17 mouse cellular contexts compared by ENCODE assay signal in genomic region chr14:121425004-121425793, GRCm38 (mm10). TPM values are rescaled to one million over a fixed set of nuclear protein-coding genes. Genes with fewer than 3 reads are reported as not detected.
DNase-seq lines count a peak whose midpoint lies in the region; ATAC-seq lines count a peak whose summit lies in the region.
"Had no signal": no experiment of that assay in that cellular context is flagged by ENCODE, and none has a peak within 500 bp of the region (broad histone marks: within the 10 kb centered on the region; RNA-seq: fewer than 3 reads in every experiment).

No protein-coding gene starts in this region.

- no peaks in the 10 kb centered on the region for H3K9me3 ChIP-seq in forebrain, embryonic 15.5 days
- H3K9me3 ChIP-seq in forebrain, embryonic 13.5 days (replicated peaks), result peaks cover 13% of the 10 kb centered on the region

- no peak overlapping the region for H3K27ac ChIP-seq in forebrain, embryonic 15.5 days (replicated peaks)
- no peak overlapping the region for H3K27ac ChIP-seq in forebrain, embryonic 13.5 days
- H3K27ac ChIP-seq: embryonic facial prominence, embryonic 13.5 days; forebrain, embryonic 10.5 days; heart, embryonic 13.5 days; limb, embryonic 13.5 days; neural tube, embryonic 13.5 days had no signal

- H3K36me3 ChIP-seq in forebrain, embryonic 15.5 days, result no peaks in the 10 kb centered on the region
- no peaks in the 10 kb centered on the region for H3K36me3 ChIP-seq in forebrain, embryonic 13.5 days (ENCODE audit: poor library complexity, severe bottlenecking)
- H3K36me3 ChIP-seq: embryonic facial prominence, embryonic 13.5 days; forebrain, embryonic 10.5 days; heart, embryonic 13.5 days; limb, embryonic 13.5 days; neural tube, embryonic 13.5 days had no signal

- 0 out of 2 replicates have a peak, but pooled peaks have one; percentile 32 for ATAC-seq in forebrain, embryonic 15.5 days (replicated peaks)
- ATAC-seq in forebrain, embryonic 13.5 days, result no peak
- ATAC-seq: activated CD4-positive, CD25-positive, alpha-beta regulatory T cell, adult 4 months had no signal

- no peaks in the 10 kb centered on the region for H3K4me1 ChIP-seq in forebrain, embryonic 15.5 days
- H3K4me1 ChIP-seq in forebrain, embryonic 13.5 days, result no peaks in the 10 kb centered on the region
- H3K4me1 ChIP-seq: embryonic facial prominence, embryonic 13.5 days; limb, embryonic 13.5 days; neural tube, embryonic 13.5 days had no signal

- H3K4me2 ChIP-seq in forebrain, embryonic 15.5 days (replicated peaks), result no peak overlapping the region
- no peak overlapping the region for H3K4me2 ChIP-seq in forebrain, embryonic 13.5 days
- H3K4me2 ChIP-seq: embryonic facial prominence, embryonic 13.5 days; heart, embryonic 13.5 days; limb, embryonic 13.5 days; neural tube, embryonic 13.5 days had no signal

- H3K9ac ChIP-seq in forebrain, embryonic 15.5 days (replicated peaks), result no peak overlapping the region
- H3K9ac ChIP-seq in forebrain, embryonic 13.5 days, result no peak overlapping the region
- H3K9ac ChIP-seq: embryonic facial prominence, embryonic 13.5 days; heart, embryonic 13.5 days; limb, embryonic 13.5 days; neural tube, embryonic 13.5 days had no signal

- H3K27me3 ChIP-seq in forebrain, embryonic 15.5 days, result no peaks in the 10 kb centered on the region
- H3K27me3 ChIP-seq in forebrain, embryonic 13.5 days, result no peaks in the 10 kb centered on the region
- H3K27me3 ChIP-seq: embryonic facial prominence, embryonic 13.5 days; heart, embryonic 13.5 days; limb, embryonic 13.5 days; neural tube, embryonic 13.5 days had no signal

- peak; percentile 52 for DNase-seq in urinary bladder, postnatal 14 days (ENCODE audit: low spot score)
- DNase-seq in urinary bladder, adult 2 months (ENCODE audit: low spot score), result no peak
- DNase-seq in kidney, postnatal 14 days, result peak; percentile 73
- DNase-seq in cerebellum, adult 8-10 months, result no peak
- no peak for DNase-seq in left cerebral cortex, adult 11 months (ENCODE audit: low spot score)
- no peak for DNase-seq in left cerebral cortex, adult 18-20 months (ENCODE audit: low spot score in 2 of 2)
- DNase-seq: cerebellum, postnatal 36 days; heart, postnatal 4 days; thymus, postnatal 14 days had no signal

- 83% methylated on average over 7 of the region's 7 CpGs for WGBS in forebrain, embryonic 15.5 days
- WGBS in forebrain, embryonic 13.5 days, result 88% methylated on average over 7 of the region's 7 CpGs

- no peak overlapping the region for H3K4me3 ChIP-seq in forebrain, embryonic 15.5 days
- no peak overlapping the region for H3K4me3 ChIP-seq in forebrain, embryonic 13.5 days
- H3K4me3 ChIP-seq: embryonic facial prominence, embryonic 13.5 days; forebrain, embryonic 10.5 days; heart, embryonic 13.5 days; limb, embryonic 13.5 days; neural tube, embryonic 13.5 days had no signal

RNA-seq across cellular contexts. Expression of gene Stk24, which starts 45.4 kb away (rescaled TPM):
- 23.3 and 24.4 TPM in 2 replicates for polyA plus RNA-seq in forebrain, embryonic 15.5 days (2015; fragmentation: Nextera tagmentation; extraction: Ambion mirVana)
- polyA plus RNA-seq in forebrain, embryonic 13.5 days (2015; fragmentation: Nextera tagmentation; extraction: Ambion mirVana), result 24.3 and 26.1 TPM in 2 replicates
- polyA plus RNA-seq in urinary bladder, adult 2 months (2012; rRNA removed), result 60.4 and 67.3 TPM in 2 replicates
- 10 to 100 TPM; 65.3 to 66.0 TPM for total RNA-seq in left cerebral cortex, adult 18-20 months (2021)

Comparison
In these comparisons a context has a peak if more than half of its experiments do, and no peak if none do; other contexts are left out.
1. DNase-seq: peak in urinary bladder, postnatal 14 days (single experiment) and kidney, postnatal 14 days (single experiment); none in urinary bladder, adult 2 months (single experiment), cerebellum, adult 8-10 months (single experiment), left cerebral cortex, adult 11 months (single experiment) and left cerebral cortex, adult 18-20 months (0 of 2).